Comparison of ENCODE assay signal across 8 mouse cellular contexts in genomic region chr14:122190941-122191510, GRCm38 (mm10). TPM values are rescaled to one million over a fixed set of nuclear protein-coding genes. Genes with fewer than 3 reads are reported as not detected.
DNase-seq lines count a peak whose midpoint lies in the region; ATAC-seq and TF ChIP-seq lines count a peak whose summit lies in the region.

No protein-coding gene starts in this region.

- ATAC-seq in liver, embryonic 12.5 days, result peak; percentile 26
- peak; percentile 17; the same call in 1 of the 2 replicates for ATAC-seq in stomach, embryonic 16.5 days (ENCODE audit: insufficient read depth, low FRiP score)

- no peaks in the 10 kb centered on the region for H3K27me3 ChIP-seq in liver, embryonic 12.5 days (replicated peaks)
- H3K27me3 ChIP-seq in stomach, embryonic 16.5 days (ENCODE audit: control insufficient read depth, insufficient read depth, low read length), result no peaks in the 10 kb centered on the region

- H3K4me2 ChIP-seq in liver, embryonic 12.5 days, result no peak overlapping the region
- H3K4me2 ChIP-seq in stomach, embryonic 16.5 days (ENCODE audit: low read depth, low read length), result no peak overlapping the region

- H3K9ac ChIP-seq in liver, embryonic 12.5 days, result no peak overlapping the region
- H3K9ac ChIP-seq in stomach, embryonic 16.5 days (ENCODE audit: low read length), result no peak overlapping the region; the same call in 1 of the 2 replicates

- peak; percentile 83 for TF ChIP-seq CTCF in gastrocnemius, adult 2 months (IDR thresholded peaks at IDR 0.05)

- 13% methylated on average over 7 of the region's 7 CpGs for WGBS in liver, embryonic 12.5 days (ENCODE audit: insufficient replicate concordance)
- WGBS in stomach, embryonic 16.5 days, result 14% methylated on average over 7 of the region's 7 CpGs

- no peaks in the 10 kb centered on the region for H3K9me3 ChIP-seq in liver, embryonic 12.5 days (replicated peaks)
- H3K9me3 ChIP-seq in stomach, embryonic 16.5 days (replicated peaks; ENCODE audit: control insufficient read depth, low read length), result no peaks in the 10 kb centered on the region

- no peak overlapping the region for H3K27ac ChIP-seq in gastrocnemius, adult 2 months
- no peak overlapping the region for H3K27ac ChIP-seq in liver, embryonic 12.5 days
- H3K27ac ChIP-seq in stomach, embryonic 16.5 days (ENCODE audit: low read length), result no peak overlapping the region

- no peaks in the 10 kb centered on the region for H3K4me1 ChIP-seq in liver, embryonic 12.5 days
- H3K4me1 ChIP-seq in stomach, embryonic 16.5 days (ENCODE audit: control insufficient read depth, insufficient read depth, low read length), result no peaks in the 10 kb centered on the region

- intact Hi-C loops in gastrocnemius, adult 2 months (cut with DNase I), result loop anchor here (5.0 kb wide), 1 partner anchor 686 kb away; no protein-coding TSS in a partner anchor

- no peaks in the 10 kb centered on the region for H3K36me3 ChIP-seq in liver, embryonic 12.5 days
- H3K36me3 ChIP-seq in stomach, embryonic 16.5 days (ENCODE audit: control insufficient read depth, insufficient read depth, low read length), result no peaks in the 10 kb centered on the region

- DNase-seq in A20 (ENCODE audit: low read depth, low spot score) (peak; percentile 84), NIH3T3 (ENCODE audit: low read depth) (peak; percentile 80)
- DNase-seq in cerebellum, postnatal 36 days, result peak; percentile 74 to 79
- peak; percentile 46 for DNase-seq in gastrocnemius, adult 2 months
- peak; percentile 73 for DNase-seq in kidney, adult 9 months
- DNase-seq in natural killer cell, adult 2 months (ENCODE audit: low spot score in 2 of 2), result peak; percentile 53 to 66

- no peak overlapping the region for H3K4me3 ChIP-seq in gastrocnemius, adult 2 months
- no peak overlapping the region for H3K4me3 ChIP-seq in liver, embryonic 12.5 days
- no peak overlapping the region for H3K4me3 ChIP-seq in stomach, embryonic 16.5 days (replicated peaks; ENCODE audit: low read length)

RNA-seq across cellular contexts. Expression of gene Clybl, which starts 9.5 kb away (rescaled TPM):
- total RNA-seq in gastrocnemius, adult 2 months (2021), result 10 to 100 TPM; 52.3 to 68.4 TPM
- polyA plus RNA-seq in liver, embryonic 12.5 days (2016; fragmentation: Nextera tagmentation; extraction: Ambion mirVana), result 29.3 and 30.0 TPM in 2 replicates
- polyA plus RNA-seq in stomach, embryonic 16.5 days (2015; fragmentation: Nextera tagmentation; extraction: Ambion mirVana), result 25.8 and 30.6 TPM in 2 replicates
